Mouse (Mus musculus): Measurements from ENCODE around the gene Zc3h10. TPM values are rescaled to one million over a fixed set of nuclear protein-coding genes. Genes with fewer than 3 reads are reported as not detected.
A peak's percentile ranks its signal among the peaks of the same experiment; 100 is the strongest.
"Not testable (repeated sequence)": the region's sequence is repeated elsewhere in the genome, so short reads cannot be mapped to it uniquely, and the experiment has no call there.

The Zc3h10 gene
- total and polyA plus RNA-seq, 2 experiments from 2014 or later = 12.8 to 15.0 TPM

DNA sequence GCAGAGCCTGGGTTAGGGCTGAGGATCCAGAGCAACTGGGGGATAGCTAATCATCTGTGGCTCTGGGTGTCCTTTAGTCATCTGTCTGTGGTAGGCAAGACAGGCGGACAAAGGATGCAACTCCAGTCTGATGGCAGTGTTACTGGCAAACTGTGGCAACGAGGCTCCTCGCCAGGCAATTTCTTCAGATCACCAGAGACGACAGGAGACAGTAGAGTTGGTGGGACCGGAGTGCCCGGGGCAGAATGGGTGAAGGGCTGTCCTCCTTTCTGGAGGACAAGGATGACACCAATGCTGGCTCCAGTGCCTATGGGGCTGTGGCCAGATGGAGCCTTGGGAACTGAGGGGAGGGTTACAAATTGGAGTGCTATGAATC, 2.1 kb upstream of the Zc3h10 start:
- Histone ChIP-seq H3K27ac (ENCODE audit: low read depth, low read length) (peak overlapping the region; percentile 69), H3K36me3 (ENCODE audit: insufficient read depth) (peaks cover 11% of the 10 kb centered on the region)
- not testable (repeated sequence) for H3K4me3 ChIP-seq (ENCODE audit: low read depth, low read length); H3K4me1 ChIP-seq (ENCODE audit: insufficient read depth); ATAC-seq; H3K27me3 ChIP-seq (ENCODE audit: insufficient read depth, low read length); H3K4me2 ChIP-seq (ENCODE audit: low read depth); H3K9me3 ChIP-seq (ENCODE audit: low read length); H3K9ac ChIP-seq
- peak; percentile 38 for DNase-seq
- WGBS = 65% methylated on average over 6 of the region's 6 CpGs

GRCm38 (mm10) chr10:128548947-128549681, 1.5 kb upstream of the Zc3h10 start, which contains the start of gene Rpl41:
Rpl41 (minus strand) TSS chr10:128549305.
- TF ChIP-seq CTCF (IDR thresholded peaks at IDR 0.05; ENCODE audit: low read depth) = 0 out of 2 replicates have a peak, but pooled peaks have one; percentile 21
- Histone ChIP-seq H3K9me3 (ENCODE audit: low read length) (no peaks in the 10 kb centered on the region), H3K27me3 (ENCODE audit: insufficient read depth, low read length) (no peaks in the 10 kb centered on the region), H3K4me1 (ENCODE audit: insufficient read depth) (peaks cover 7% of the 10 kb centered on the region; the same call in 1 of the 2 replicates), H3K9ac (peak within 1 kb of the TSS; percentile 92), H3K4me2 (ENCODE audit: low read depth) (peak within 1 kb of the TSS; percentile 84), H3K4me3 (ENCODE audit: low read depth, low read length) (peak within 1 kb of the TSS; percentile 74), H3K27ac (ENCODE audit: low read depth, low read length) (peak within 1 kb of the TSS; percentile 99), H3K36me3 (ENCODE audit: insufficient read depth) (peaks cover 17% of the 10 kb centered on the region)
- DNase-seq = peak; percentile 98
- WGBS = 1% methylated on average over 31 of the region's 31 CpGs
- ATAC-seq = peak; percentile 92

- Histone ChIP-seq H3K9ac (peak overlapping the region; percentile 92), H3K27ac (ENCODE audit: low read depth, low read length) (peak overlapping the region; percentile 99), H3K4me3 (ENCODE audit: low read depth, low read length) (peak overlapping the region; percentile 74), H3K36me3 (ENCODE audit: insufficient read depth) (peaks cover 26% of the 10 kb centered on the region), H3K4me2 (ENCODE audit: low read depth) (peak overlapping the region; percentile 84)
- not testable (repeated sequence) for H3K9me3 ChIP-seq (ENCODE audit: low read length); ATAC-seq; H3K4me1 ChIP-seq (ENCODE audit: insufficient read depth); H3K27me3 ChIP-seq (ENCODE audit: insufficient read depth, low read length); DNase-seq
- WGBS = under 1% methylated on average over 27 of the region's 30 CpGs
Measured at GRCm38 (mm10) chr10:128548051-128548791, 647 bp upstream of the Zc3h10 start.

GRCm38 (mm10) chr10:128546787-128547186, 787 bp downstream of the Zc3h10 start:
- no peaks in the 10 kb centered on the region for H3K9me3 ChIP-seq (ENCODE audit: low read length)
- H3K4me2 ChIP-seq (ENCODE audit: low read depth) = peak overlapping the region; percentile 84
- peaks cover 31% of the 10 kb centered on the region for H3K36me3 ChIP-seq (ENCODE audit: insufficient read depth)
- no peak for DNase-seq
- peak overlapping the region; percentile 92 for H3K27ac ChIP-seq (ENCODE audit: low read depth, low read length)
- TF ChIP-seq CTCF (IDR thresholded peaks at IDR 0.05; ENCODE audit: low read depth) = no peak
- H3K4me3 ChIP-seq (ENCODE audit: low read depth, low read length) = peak overlapping the region; percentile 74
- peaks cover 7% of the 10 kb centered on the region; the same call in 1 of the 2 replicates for H3K4me1 ChIP-seq (ENCODE audit: insufficient read depth)
- H3K9ac ChIP-seq = peak overlapping the region; percentile 67
- H3K27me3 ChIP-seq (ENCODE audit: insufficient read depth, low read length) = no peaks in the 10 kb centered on the region
- WGBS = 22% methylated on average over 7 of the region's 7 CpGs
- ATAC-seq = no peak

DNA sequence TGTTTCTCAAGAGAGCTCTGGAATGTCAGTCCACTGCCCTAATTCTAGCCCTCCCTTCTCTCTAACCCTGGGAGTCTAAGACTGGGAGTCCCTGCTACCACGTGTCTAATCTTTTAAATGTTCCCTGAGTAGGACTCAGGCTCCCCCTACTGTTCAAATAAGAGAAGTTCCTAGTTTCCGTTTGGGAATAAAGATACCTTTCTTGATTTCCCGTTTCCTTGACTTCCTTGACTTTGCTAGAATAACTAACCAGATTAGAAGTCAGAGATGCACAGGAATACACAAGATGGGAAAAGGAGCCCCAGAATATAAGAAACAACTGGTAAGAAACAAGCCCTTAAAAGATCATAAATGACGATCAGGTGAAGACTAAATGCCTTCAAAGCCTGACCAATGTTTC, 1.2 kb downstream of the Zc3h10 start:
- Histone ChIP-seq H3K9me3 (ENCODE audit: low read length) (no peaks in the 10 kb centered on the region), H3K27me3 (ENCODE audit: insufficient read depth, low read length) (no peaks in the 10 kb centered on the region), H3K4me2 (ENCODE audit: low read depth) (peak overlapping the region; percentile 84), H3K9ac (peak overlapping the region; percentile 67), H3K27ac (ENCODE audit: low read depth, low read length) (peak overlapping the region; percentile 92; the same call in 1 of the 2 replicates), H3K36me3 (ENCODE audit: insufficient read depth) (peaks cover 31% of the 10 kb centered on the region), H3K4me1 (ENCODE audit: insufficient read depth) (peaks cover 7% of the 10 kb centered on the region; the same call in 1 of the 2 replicates), H3K4me3 (ENCODE audit: low read depth, low read length) (peak overlapping the region; percentile 74)
- ATAC-seq (no peak), DNase-seq (peak; percentile 66)
- TF ChIP-seq CTCF (IDR thresholded peaks at IDR 0.05; ENCODE audit: low read depth) = peak; percentile 79
- 12% methylated on average over 4 of the region's 4 CpGs for WGBS

GRCm38 (mm10) chr10:128545570-128545898, 2.0 kb downstream of the Zc3h10 start:
- H3K27ac ChIP-seq (ENCODE audit: low read depth, low read length) = no peak overlapping the region
- H3K9ac ChIP-seq = no peak overlapping the region
- H3K27me3 ChIP-seq (ENCODE audit: insufficient read depth, low read length) = no peaks in the 10 kb centered on the region
- peaks cover 31% of the 10 kb centered on the region for H3K36me3 ChIP-seq (ENCODE audit: insufficient read depth)
- H3K9me3 ChIP-seq (ENCODE audit: low read length) = no peaks in the 10 kb centered on the region
- no peak overlapping the region for H3K4me2 ChIP-seq (ENCODE audit: low read depth)
- no peak for TF ChIP-seq CTCF (IDR thresholded peaks at IDR 0.05; ENCODE audit: low read depth)
- WGBS = 84% methylated on average over 3 of the region's 3 CpGs
- peaks cover 7% of the 10 kb centered on the region; the same call in 1 of the 2 replicates for H3K4me1 ChIP-seq (ENCODE audit: insufficient read depth)
- DNase-seq = no peak
- H3K4me3 ChIP-seq (ENCODE audit: low read depth, low read length) = no peak overlapping the region
- no peak for ATAC-seq
